Mouse (Mus musculus) ES-CJ7 (cell line): ENCODE results near the gene Cgas.
"Not testable (repeated sequence)": the region's sequence is repeated elsewhere in the genome, so short reads cannot be mapped to it uniquely, and the experiment has no call there.

ENCODE experiments used
- DNase-seq: peaks from one replicate; pipeline ENCODE4 v3.0.0; 2011; ENCODE audit warnings: low read depth, low spot score

Gene Cgas

DNA sequence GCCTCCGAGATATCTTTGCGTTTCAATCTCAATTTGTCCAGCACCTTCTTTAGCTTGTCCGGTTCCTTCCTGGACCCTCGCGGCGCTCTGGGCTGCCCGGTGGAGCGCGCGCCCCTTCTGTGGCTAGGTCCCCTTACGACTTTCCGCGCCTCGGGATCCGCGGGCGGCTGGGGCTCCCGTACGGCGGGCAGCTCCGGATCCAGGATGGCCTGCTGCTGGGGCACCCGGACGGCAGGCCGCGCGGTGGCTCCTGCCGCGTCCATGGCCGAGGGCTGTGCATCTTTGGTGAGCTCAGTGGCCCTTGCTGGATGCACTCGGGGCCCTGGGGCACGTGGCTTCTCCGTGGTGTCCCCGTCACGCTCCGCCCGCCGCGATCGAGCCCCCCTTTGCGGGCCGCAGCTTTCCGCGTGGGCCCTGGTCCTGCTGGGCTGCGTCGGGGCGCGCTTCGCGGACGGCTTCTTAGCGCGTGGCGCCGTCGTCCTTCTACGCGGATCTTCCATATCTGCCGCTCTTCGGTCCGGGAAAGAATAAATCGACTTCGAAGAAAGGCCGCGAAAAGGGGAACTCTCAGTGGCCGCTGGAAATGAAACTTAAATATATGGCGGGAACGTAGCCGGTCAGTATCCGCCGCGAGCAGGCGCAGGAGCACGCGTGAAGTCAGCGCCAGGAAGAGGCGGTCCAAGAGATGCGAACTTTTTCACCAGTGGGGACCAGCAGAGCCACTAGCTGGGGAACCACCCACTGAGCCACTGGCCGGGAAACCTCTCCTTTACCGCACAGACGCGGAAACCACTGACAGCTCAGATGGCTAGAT, at the start of gene Cgas:
Gene Cgas, minus strand, starts transcription at position 659 of the 814 bp plus-strand sequence.
- DNase-seq, result peak; percentile 54

GRCm38 (mm10) chr9:78492254-78492653, 49.2 kb upstream of the Cgas start:
- DNase-seq, result no peak

DNA sequence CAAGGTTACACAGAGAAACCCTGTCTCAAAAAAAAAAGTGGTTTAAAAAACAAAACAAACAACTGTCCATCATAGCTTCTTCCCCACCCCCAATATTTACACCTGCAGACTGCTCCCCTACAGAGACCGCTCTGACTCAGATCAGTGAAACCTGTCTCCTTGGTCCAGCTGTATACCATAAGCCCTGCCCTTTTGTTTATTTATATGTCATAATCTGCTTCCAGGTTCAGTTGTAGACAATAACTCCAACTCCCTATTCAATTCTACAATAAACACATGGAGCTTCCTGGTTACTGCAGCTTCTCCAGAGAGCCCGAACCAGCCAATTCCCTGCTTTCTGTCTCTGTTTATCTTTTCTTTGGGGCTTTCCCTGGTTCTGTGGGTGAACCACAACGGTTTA, 48.1 kb upstream of the Cgas start:
- no peak for DNase-seq

- peak; percentile 67 for DNase-seq
These were observed 45.9 kb upstream of the Cgas start, which contains the start of gene Eef1a1 for GRCm38 (mm10) chr9:78488890-78489420. Gene Eef1a1, minus strand, starts transcription at chr9:78489151.

DNA sequence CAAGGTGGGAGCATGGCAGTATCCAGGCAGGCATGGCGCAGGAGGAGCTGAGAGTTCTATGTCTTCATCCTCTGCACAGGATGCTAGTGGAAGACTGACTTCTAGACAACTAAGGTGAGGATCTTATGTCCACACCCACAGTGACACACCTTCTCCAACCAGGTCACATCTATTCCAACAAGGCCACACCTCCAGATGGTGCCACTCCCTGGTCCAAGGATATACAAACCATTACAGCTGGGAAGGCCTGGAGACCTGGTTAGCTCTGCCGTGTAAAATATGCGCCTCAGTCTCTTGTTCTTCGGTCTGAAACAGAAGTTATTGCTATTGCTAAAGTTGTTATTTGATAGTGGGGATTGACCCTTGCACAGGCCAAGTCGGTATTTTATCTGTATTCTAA, 45.0 kb upstream of the Cgas start:
- peak; percentile 75 for DNase-seq

DNA sequence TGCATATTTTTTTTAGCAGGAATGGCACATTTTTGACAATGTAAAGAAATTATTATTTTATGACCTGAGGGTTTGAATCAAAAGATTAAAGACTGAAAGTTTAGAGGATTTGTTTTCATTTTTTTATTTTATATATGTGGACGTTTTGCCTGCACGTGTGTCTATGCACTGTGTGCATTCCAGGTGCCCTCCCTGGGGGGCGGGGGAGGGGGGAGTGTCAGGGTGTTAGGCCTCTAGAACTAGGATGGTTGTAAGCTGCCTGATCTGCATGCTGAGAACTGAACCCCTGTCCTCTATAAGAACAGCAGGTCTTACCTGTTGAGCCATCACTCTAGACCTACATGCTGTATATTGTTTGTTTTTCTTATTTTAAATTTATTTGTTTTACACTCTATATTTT, 41.6 kb upstream of the Cgas start:
- DNase-seq, result no peak

GRCm38 (mm10) chr9:78482386-78482785, 39.3 kb upstream of the Cgas start:
- no peak for DNase-seq

- DNase-seq, result peak; percentile 99
These were observed 38.6 kb upstream of the Cgas start for GRCm38 (mm10) chr9:78481423-78482331.

DNA sequence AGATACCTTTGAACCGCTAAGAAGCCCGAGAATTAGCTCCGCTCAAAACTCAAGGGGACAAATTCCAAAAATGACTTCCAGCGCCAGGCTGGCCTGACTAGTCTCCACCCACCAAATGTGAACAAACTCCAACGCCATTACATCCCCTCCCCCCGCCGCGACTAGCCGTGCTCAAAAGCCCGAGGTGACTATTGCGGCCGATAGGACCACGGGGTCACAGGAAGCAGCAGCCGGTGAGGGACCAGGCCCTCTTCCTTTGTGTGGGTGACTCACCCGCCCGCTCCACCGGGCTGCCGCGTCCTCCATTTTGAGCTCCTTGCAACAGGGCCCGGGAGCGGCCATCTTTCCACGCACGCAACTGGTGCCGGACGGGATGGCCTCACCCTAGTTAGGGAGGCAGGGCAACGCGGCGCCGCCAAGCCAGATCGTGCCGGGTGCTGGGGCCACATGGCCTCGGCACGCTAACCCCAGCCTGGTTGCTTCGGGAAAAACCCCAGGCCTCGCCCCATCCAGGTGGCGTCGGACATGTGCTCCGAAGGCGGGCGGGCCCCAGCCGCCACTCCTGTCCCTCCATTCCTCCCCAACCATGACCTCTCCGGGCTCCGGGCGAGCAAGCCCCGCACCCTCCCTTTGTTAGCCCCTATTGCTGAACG, 37.8 kb upstream of the Cgas start:
- peak; percentile 73 for DNase-seq

GRCm38 (mm10) chr9:78480227-78480626, 37.2 kb upstream of the Cgas start:
- DNase-seq, result not testable (repeated sequence)

- DNase-seq, result not testable (repeated sequence)
These were observed 36.3 kb upstream of the Cgas start for GRCm38 (mm10) chr9:78479308-78479707.

DNA sequence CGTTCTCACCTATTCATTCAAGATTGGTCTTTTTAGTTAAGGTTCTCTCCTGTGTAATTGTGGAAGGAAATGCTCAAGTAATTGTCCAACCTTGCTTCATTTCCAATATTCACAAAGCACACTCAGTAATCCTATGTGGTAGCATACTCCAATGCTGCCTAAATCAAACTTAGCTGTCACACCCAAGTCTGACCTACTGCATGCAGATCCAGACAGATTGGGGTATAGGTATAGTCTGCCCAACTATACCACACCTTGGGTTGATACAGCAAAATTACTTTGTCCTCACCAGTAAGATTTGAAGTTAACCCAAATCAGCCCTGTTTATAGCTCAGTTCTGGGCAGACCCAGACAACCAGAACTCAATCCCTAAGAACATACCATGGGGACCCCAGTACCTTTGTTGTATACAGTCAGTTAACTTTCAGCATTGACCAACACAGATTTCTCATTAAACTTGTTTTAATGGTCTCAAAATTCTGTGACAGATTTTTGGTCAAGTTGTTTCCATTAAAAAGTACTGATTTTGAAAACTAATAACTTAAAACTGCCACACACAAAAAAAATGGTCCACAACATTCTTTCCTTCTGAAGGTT, 35.1 kb upstream of the Cgas start:
- DNase-seq, result not testable (repeated sequence)

- DNase-seq, result peak; percentile 73
These were observed 34.0 kb upstream of the Cgas start for GRCm38 (mm10) chr9:78477021-78477551.

GRCm38 (mm10) chr9:78476531-78477020, 33.5 kb upstream of the Cgas start:
- peak; percentile 84 for DNase-seq

DNA sequence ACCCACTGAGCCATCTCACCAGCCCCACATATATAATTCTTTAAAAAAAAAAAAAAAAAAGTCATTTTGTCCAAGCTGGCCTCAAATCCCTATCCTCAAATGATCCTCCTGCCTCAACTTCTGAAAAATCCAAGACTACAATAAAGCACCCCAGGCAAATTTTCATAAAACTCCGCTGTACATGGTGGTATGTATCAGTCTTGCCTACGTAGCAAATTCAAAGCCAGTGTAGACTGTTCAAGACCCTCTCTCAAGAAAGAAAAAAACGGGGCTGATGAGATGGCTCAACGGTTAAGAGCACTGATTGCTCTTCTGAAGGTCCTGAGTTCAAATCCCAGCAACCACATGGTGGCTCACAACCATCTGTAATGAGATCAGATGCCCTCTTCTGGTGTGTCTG, 32.8 kb upstream of the Cgas start:
- DNase-seq, result peak; percentile 65

DNA sequence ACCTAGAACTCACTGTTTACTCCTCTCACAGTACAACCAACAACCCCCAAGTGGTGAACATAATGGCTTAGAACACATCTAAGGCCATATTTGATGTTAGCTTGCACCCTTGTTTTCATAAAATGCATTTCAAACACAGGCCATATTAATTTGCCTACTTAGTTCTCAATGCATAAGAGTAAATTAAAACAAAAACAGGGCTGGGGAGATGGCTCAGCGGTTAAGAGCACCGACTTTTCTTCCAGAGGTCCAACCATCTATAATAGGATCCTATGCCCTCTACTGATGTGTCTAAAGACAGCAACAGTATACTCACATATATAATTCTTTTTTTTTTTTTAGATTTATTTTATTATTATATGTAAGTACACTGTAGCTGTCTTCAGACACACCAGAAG, 32.3 kb upstream of the Cgas start:
- DNase-seq, result no peak

- DNase-seq, result no peak
These were observed 31.8 kb upstream of the Cgas start for GRCm38 (mm10) chr9:78474771-78475382.

DNA sequence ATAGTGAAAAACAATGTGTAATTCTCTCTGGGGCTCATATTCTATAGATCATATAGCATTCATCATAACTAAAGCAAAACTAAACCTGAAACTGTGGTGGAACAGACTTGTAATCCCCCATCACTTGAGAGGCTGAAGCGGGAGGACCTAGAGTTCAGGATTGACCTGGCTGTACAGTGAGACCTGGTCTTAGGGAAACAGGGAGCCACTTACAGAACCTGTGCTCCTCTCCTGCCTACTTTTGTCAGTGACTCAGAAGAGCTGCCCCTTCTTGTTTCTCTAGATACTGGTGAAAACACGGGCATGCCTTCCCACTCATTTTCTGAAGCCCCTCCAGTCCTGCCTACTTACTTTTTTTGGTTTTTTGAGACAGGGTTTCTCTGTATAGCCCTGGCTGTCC, 31.2 kb upstream of the Cgas start:
- peak; percentile 62 for DNase-seq

DNA sequence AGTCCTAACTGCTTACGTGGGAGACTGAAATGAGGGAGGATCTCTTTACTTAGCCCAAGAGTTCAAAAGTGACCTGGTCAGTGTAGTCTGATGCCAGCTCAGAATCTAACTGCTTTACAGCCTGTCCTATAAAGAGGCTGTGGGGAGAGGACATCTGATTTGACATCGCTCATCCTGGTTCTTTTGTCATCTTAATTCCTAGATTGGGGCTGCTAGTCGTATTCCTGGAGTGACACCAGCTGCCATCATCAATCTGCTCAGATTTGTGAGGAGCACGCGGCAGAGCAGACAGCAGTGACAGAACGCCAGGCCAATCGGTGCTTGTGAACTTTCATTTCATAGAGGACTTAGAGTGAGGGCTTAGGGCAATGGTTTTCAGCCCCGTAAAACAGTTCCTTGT, 30.6 kb upstream of the Cgas start:
- DNase-seq, result peak; percentile 58

DNA sequence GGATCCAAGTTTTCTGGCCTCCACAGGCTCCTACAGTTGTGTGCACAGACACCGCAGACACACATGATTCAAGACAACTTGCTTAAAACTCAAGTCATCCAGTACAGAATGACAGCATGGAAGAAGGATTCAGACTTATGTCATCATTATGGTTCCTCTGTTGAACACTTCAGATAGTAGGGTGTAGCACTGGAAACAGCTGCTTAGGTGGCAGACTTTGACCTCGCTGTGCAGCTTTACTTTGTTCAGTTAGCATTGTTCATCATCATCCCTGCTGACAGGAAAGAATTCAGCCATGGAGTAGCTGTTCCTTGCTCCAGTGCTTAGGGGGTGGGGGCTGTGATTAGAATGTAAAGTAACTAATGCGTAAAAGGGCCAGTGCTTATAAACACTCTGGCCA, 22.7 kb upstream of the Cgas start:
- DNase-seq, result no peak
